Mouse (Mus musculus) liver, adult 2 months (tissue): ENCODE data around the gene 4933407L21Rik.

Source experiments
- CTCF ChIP-seq: fragments of 200-500 bp; IDR thresholded peaks from 2 replicates; pipeline ENCODE4 v1.5.1; 2011; ENCODE audit warnings: low read depth, low read length, control low read depth
- POLR2A ChIP-seq: fragments of 200-500 bp; IDR thresholded peaks from 2 replicates; pipeline ENCODE4 v1.6.1; 2011; ENCODE audit warnings: low read length, control low read depth; ENCODE audit not compliant: insufficient read depth; ENCODE audit errors: extremely low read depth

GRCm38 (mm10) chr1:85887221-85887620 lies 41.1 kb upstream of the 4933407L21Rik start:
- TF ChIP-seq POLR2A, result no peak
- no peak for TF ChIP-seq CTCF
